Mouse (Mus musculus) MEL (cell line): Measurements from ENCODE around the gene Ttc25. TPM values are rescaled to one million over a fixed set of nuclear protein-coding genes. Genes with fewer than 3 reads are reported as not detected.
A peak's percentile ranks its signal among the peaks of the same experiment; 100 is the strongest.

Source experiments
- DNase-seq: peaks from one replicate; pipeline ENCODE4 v3.0.0; 2011; ENCODE audit warnings: low read depth, low spot score
- H3K27ac ChIP-seq: 2 replicates; pipeline ENCODE4 v1.5.1; 2012; ENCODE audit warnings: low read depth, mild to moderate bottlenecking, control low read depth, low read length, moderate library complexity; ENCODE audit not compliant: control insufficient read depth
- H3K27me3 ChIP-seq, 2 experiments: fragments of 150-350 bp in 1 of 2; sonication (generic) in 1 of 2; 2 replicates each; pipeline ENCODE4 v1.6.1; 2012; ENCODE audit warnings: low read length in 2 of 2, mild to moderate bottlenecking in 2 of 2, improper control_type of control experiment in 1 of 2, moderate library complexity in 1 of 2; ENCODE audit not compliant: insufficient read depth in 2 of 2, control insufficient read depth in 1 of 2
- H3K36me3 ChIP-seq, 2 experiments: 2 replicates each; pipeline ENCODE4 v1.6.1; 2012 to 2014; ENCODE audit warnings: low read length in 2 of 2, improper control_type of control experiment in 1 of 2, inconsistent platforms in 1 of 2, mild to moderate bottlenecking in 1 of 2; ENCODE audit not compliant: insufficient read depth in 2 of 2, control insufficient read depth in 1 of 2
- H3K4me1 ChIP-seq, 2 experiments: fragments of 150-350 bp in 1 of 2; sonication (generic) in 1 of 2; 2 replicates each; pipeline ENCODE4 v1.6.1; 2012; ENCODE audit warnings: low read length in 2 of 2, improper control_type of control experiment in 1 of 2, mild to moderate bottlenecking in 1 of 2; ENCODE audit not compliant: insufficient read depth in 2 of 2, control insufficient read depth in 1 of 2
- H3K4me3 ChIP-seq, 2 experiments: fragments of 150-350 bp in 1 of 2; sonication (generic) in 1 of 2; 2 replicates each; pipeline ENCODE4 v1.5.1; 2012; ENCODE audit warnings: low read depth in 2 of 2, low read length in 2 of 2, mild to moderate bottlenecking in 2 of 2, moderate library complexity in 2 of 2, control low read depth in 1 of 2, improper control_type of control experiment in 1 of 2; ENCODE audit not compliant: control insufficient read depth in 1 of 2, insufficient read depth in 1 of 2
- H3K79me2 ChIP-seq: 2 replicates; pipeline ENCODE4 v1.6.1; 2012; ENCODE audit warnings: mild to moderate bottlenecking, low read length, moderate library complexity; ENCODE audit not compliant: control insufficient read depth, poor library complexity, insufficient read depth
- H3K9ac ChIP-seq: 2 replicates; pipeline ENCODE4 v1.6.1; 2012; ENCODE audit warnings: low read depth, mild to moderate bottlenecking, control low read depth, low read length, moderate library complexity; ENCODE audit not compliant: control insufficient read depth, poor library complexity, severe bottlenecking
- H3K9me3 ChIP-seq: fragments of 150-350 bp; sonication (generic); replicated peaks from 2 replicates; pipeline ENCODE4 v1.6.1; 2012; ENCODE audit warnings: mild to moderate bottlenecking, low read length, improper control_type of control experiment, moderate library complexity; ENCODE audit not compliant: insufficient read depth
- BHLHE40 ChIP-seq: IDR thresholded peaks from 2 replicates; pipeline ENCODE4 v1.6.1; 2012; ENCODE audit warnings: low read depth, mild to moderate bottlenecking, inconsistent platforms, low read length, improper control_type of control experiment, borderline replicate concordance
- CHD1 ChIP-seq: IDR thresholded peaks from 2 replicates; pipeline ENCODE4 v1.6.1; 2012; ENCODE audit warnings: low read depth, mild to moderate bottlenecking, inconsistent platforms, low read length, improper control_type of control experiment
- ELF1 ChIP-seq: IDR thresholded peaks from 2 replicates; pipeline ENCODE4 v1.6.1; 2014; ENCODE audit warnings: low read depth, mild to moderate bottlenecking, inconsistent platforms, low read length, improper control_type of control experiment, moderate library complexity
- ETS1 ChIP-seq: IDR thresholded peaks from 2 replicates; pipeline ENCODE4 v1.6.1; 2012; ENCODE audit warnings: low read depth, mild to moderate bottlenecking, inconsistent platforms, low read length, improper control_type of control experiment, moderate library complexity
- GABPA ChIP-seq: IDR thresholded peaks from 2 replicates; pipeline ENCODE4 v1.6.1; 2012; ENCODE audit warnings: low read depth, mild to moderate bottlenecking, inconsistent platforms, low read length, improper control_type of control experiment, moderate library complexity
- GATA1 ChIP-seq: IDR thresholded peaks from 2 replicates; pipeline ENCODE4 v1.6.1; 2011; ENCODE audit warnings: low read depth, low read length, improper control_type of control experiment
- HCFC1 ChIP-seq: IDR thresholded peaks from 2 replicates; pipeline ENCODE4 v1.6.1; 2012; ENCODE audit warnings: low read depth, mild to moderate bottlenecking, inconsistent platforms, low read length, improper control_type of control experiment, moderate library complexity
- JUND ChIP-seq: IDR thresholded peaks from 2 replicates; pipeline ENCODE4 v1.6.1; 2011; ENCODE audit warnings: low read depth, mild to moderate bottlenecking, improper control_type of control experiment, low read length
- KAT2A ChIP-seq: conservative IDR thresholded peaks from 2 replicates; pipeline ENCODE4 v1.6.1; 2012; ENCODE audit warnings: low read depth, low read length, improper control_type of control experiment, inconsistent platforms
- MAFK ChIP-seq: IDR thresholded peaks from 2 replicates; pipeline ENCODE4 v1.6.1; 2011; ENCODE audit warnings: low read depth, mild to moderate bottlenecking, low read length, improper control_type of control experiment, borderline replicate concordance
- MAX ChIP-seq: IDR thresholded peaks from 2 replicates; pipeline ENCODE4 v1.6.1; 2011; ENCODE audit warnings: low read length, improper control_type of control experiment
- MAZ ChIP-seq: IDR thresholded peaks from 2 replicates; pipeline ENCODE4 v1.6.1; 2012; ENCODE audit warnings: low read depth, mild to moderate bottlenecking, inconsistent platforms, low read length, improper control_type of control experiment
- MEF2A ChIP-seq: IDR thresholded peaks from 2 replicates; pipeline ENCODE4 v1.6.1; 2014; ENCODE audit warnings: low read depth, mild to moderate bottlenecking, inconsistent platforms, low read length, improper control_type of control experiment; ENCODE audit not compliant: poor library complexity, insufficient replicate concordance, severe bottlenecking; ENCODE audit errors: extremely low read depth
- MXI1 ChIP-seq: IDR thresholded peaks from 2 replicates; pipeline ENCODE4 v1.6.1; 2011; ENCODE audit warnings: mild to moderate bottlenecking, low read depth, low read length, improper control_type of control experiment
- MYB ChIP-seq: IDR thresholded peaks from 2 replicates; pipeline ENCODE4 v1.6.1; 2011; ENCODE audit warnings: mild to moderate bottlenecking, low read depth, low read length, improper control_type of control experiment
- MYC ChIP-seq: IDR thresholded peaks from 2 replicates; pipeline ENCODE4 v1.6.1; 2011; ENCODE audit warnings: low read depth, mild to moderate bottlenecking, low read length, improper control_type of control experiment, moderate library complexity
- NELFE ChIP-seq: IDR thresholded peaks from 2 replicates; pipeline ENCODE4 v1.6.1; 2011; ENCODE audit warnings: low read depth, low read length, improper control_type of control experiment
- NRF1 ChIP-seq: IDR thresholded peaks from 2 replicates; pipeline ENCODE4 v1.6.1; 2014; ENCODE audit warnings: low read depth, mild to moderate bottlenecking, inconsistent platforms, low read length, improper control_type of control experiment, moderate library complexity; ENCODE audit not compliant: poor library complexity, insufficient read depth, severe bottlenecking
- POLR2A ChIP-seq, 2 experiments: IDR thresholded peaks; 2 replicates each; pipeline ENCODE4 v1.6.1; 2011 to 2012; ENCODE audit warnings: low read length in 2 of 2, mild to moderate bottlenecking in 2 of 2, control low read depth in 1 of 2, improper control_type of control experiment in 1 of 2, low read depth in 1 of 2, moderate library complexity in 1 of 2; ENCODE audit not compliant: control insufficient read depth in 1 of 2, insufficient read depth in 1 of 2, poor library complexity in 1 of 2
- POLR2AphosphoS2 ChIP-seq: IDR thresholded peaks from 2 replicates; pipeline ENCODE4 v1.6.1; 2011; ENCODE audit warnings: low read length, improper control_type of control experiment
- RAD21 ChIP-seq: IDR thresholded peaks from 2 replicates; pipeline ENCODE4 v1.6.1; 2011; ENCODE audit warnings: mild to moderate bottlenecking, low read depth, low read length, improper control_type of control experiment
- RCOR1 ChIP-seq: IDR thresholded peaks from 2 replicates; pipeline ENCODE4 v1.6.1; 2012; ENCODE audit warnings: low read depth, mild to moderate bottlenecking, inconsistent platforms, low read length, improper control_type of control experiment
- SIN3A ChIP-seq: IDR thresholded peaks from 2 replicates; pipeline ENCODE4 v1.6.1; 2012; ENCODE audit warnings: low read length, improper control_type of control experiment, inconsistent platforms
- SMC3 ChIP-seq: IDR thresholded peaks from 2 replicates; pipeline ENCODE4 v1.6.1; 2011; ENCODE audit warnings: low read depth, low read length, improper control_type of control experiment
- TAL1 ChIP-seq: IDR thresholded peaks from 2 replicates; pipeline ENCODE4 v1.6.1; 2012; ENCODE audit warnings: mild to moderate bottlenecking, inconsistent platforms, low read length, moderate library complexity, mixed read lengths
- TBP ChIP-seq: IDR thresholded peaks from 2 replicates; pipeline ENCODE4 v1.8.0; 2011; ENCODE audit warnings: low read depth, low read length, improper control_type of control experiment
- TCF12 ChIP-seq: IDR thresholded peaks from 2 replicates; pipeline ENCODE4 v1.6.1; 2014; ENCODE audit warnings: low read depth, mild to moderate bottlenecking, inconsistent platforms, low read length, improper control_type of control experiment, moderate library complexity
- UBTF ChIP-seq: IDR thresholded peaks from 2 replicates; pipeline ENCODE4 v1.6.1; 2012; ENCODE audit warnings: low read depth, mild to moderate bottlenecking, inconsistent platforms, low read length, improper control_type of control experiment, moderate library complexity, borderline replicate concordance; ENCODE audit not compliant: insufficient read depth
- USF1 ChIP-seq: IDR thresholded peaks from 2 replicates; pipeline ENCODE4 v1.6.1; 2014; ENCODE audit warnings: low read depth, mild to moderate bottlenecking, inconsistent platforms, low read length, improper control_type of control experiment, moderate library complexity
- USF2 ChIP-seq, 2 experiments: IDR thresholded peaks; 2 replicates each; pipeline ENCODE4 v1.6.1; 2011 to 2012; ENCODE audit warnings: improper control_type of control experiment in 2 of 2, low read length in 2 of 2, borderline replicate concordance in 1 of 2, inconsistent platforms in 1 of 2, low read depth in 1 of 2, mild to moderate bottlenecking in 1 of 2; ENCODE audit not compliant: insufficient read depth in 1 of 2
- ZC3H11A ChIP-seq: IDR thresholded peaks from 2 replicates; pipeline ENCODE4 v1.6.1; 2012; ENCODE audit warnings: low read depth, mild to moderate bottlenecking, inconsistent platforms, low read length, improper control_type of control experiment
- ZKSCAN1 ChIP-seq: IDR thresholded peaks from 2 replicates; pipeline ENCODE4 v1.6.1; 2012; ENCODE audit warnings: low read depth, mild to moderate bottlenecking, inconsistent platforms, low read length, improper control_type of control experiment, moderate library complexity
- ZMIZ1 ChIP-seq: IDR thresholded peaks from 2 replicates; pipeline ENCODE4 v1.6.1; 2012; ENCODE audit warnings: low read depth, mild to moderate bottlenecking, inconsistent platforms, low read length, improper control_type of control experiment, moderate library complexity
- ZNF384 ChIP-seq: IDR thresholded peaks from 2 replicates; pipeline ENCODE4 v1.6.1; 2012; ENCODE audit warnings: low read depth, mild to moderate bottlenecking, inconsistent platforms, low read length, improper control_type of control experiment
- polyA plus RNA-seq, 2 experiments: library from polyadenylated mRNA; stranded (reverse) in 1 of 2; unstranded in 1 of 2; fragments of >175 nt in 1 of 2; fragments of >200 nt in 1 of 2; gene quantifications; 2 replicates each; pipeline versions ENCODE4 v1.2.1 to v1.2.4; 2012; ENCODE audit warnings: low replicate concordance in 2 of 2, low read depth in 1 of 2; ENCODE audit not compliant: insufficient read length in 2 of 2, insufficient read depth in 1 of 2, missing spikeins in 1 of 2
- total RNA-seq: library from RNA; depleted of rRNA; stranded (reverse); fragments of 300-350 nt; gene quantifications from 2 replicates; pipeline ENCODE4 v1.2.3, GENCODE M21; 2012; rRNA removed

The Ttc25 gene
- total RNA-seq (0.23 and 0.46 TPM in 2 replicates), polyA plus RNA-seq (under 1 TPM in 1 of 2 experiments, not detected in 1; 0.92 TPM)

- peaks cover 11 to 43% of the 10 kb centered on the region in 2 experiments for H3K4me1 ChIP-seq
- peaks cover 1% of the 10 kb centered on the region; the same call in 1 of the 2 replicates for H3K79me2 ChIP-seq
- H3K9me3 ChIP-seq = no peaks in the 10 kb centered on the region
- H3K9ac ChIP-seq = peak within 1 kb of the TSS; percentile 82
- H3K36me3 ChIP-seq = peaks cover 0 to 24% of the 10 kb centered on the region in 2 experiments; a peak in 2 of 4 replicates
- H3K27me3 ChIP-seq = no peaks in the 10 kb centered on the region
- H3K27ac ChIP-seq = peak within 1 kb of the TSS; percentile 68
- peak within 1 kb of the TSS; percentile 68 to 73 for H3K4me3 ChIP-seq
- DNase-seq = peak; percentile 99
- peak; percentile 100 for TF ChIP-seq NELFE
- TF ChIP-seq ETS1 = peak; percentile 62; the same call in 1 of the 2 replicates
- TF ChIP-seq SIN3A = peak; percentile 99
- no peak for TF ChIP-seq SMC3
- TF ChIP-seq MYC = peak; percentile 99
- TF ChIP-seq ZC3H11A = no peak
- no peak for TF ChIP-seq UBTF
- peak; percentile 98 for TF ChIP-seq MAX
- peak; percentile 87 for TF ChIP-seq NRF1
- TF ChIP-seq ZKSCAN1 = no peak
- no peak for TF ChIP-seq TAL1
- peak; percentile 84 for TF ChIP-seq ELF1
- TF ChIP-seq MAZ = peak; percentile 93
- no peak for TF ChIP-seq GABPA
- TF ChIP-seq USF1 = peak; percentile 37; the same call in 1 of the 2 replicates
- TF ChIP-seq MEF2A = no peak
- no peak for TF ChIP-seq JUND
- peak; percentile 99 to 100 for TF ChIP-seq POLR2A (IDR thresholded peaks at IDR 0.05; ENCODE audit: control insufficient read depth in 1 of 2, insufficient read depth in 1 of 2, low read depth in 1 of 2, low read length in 2 of 2, poor library complexity in 1 of 2)
- TF ChIP-seq HCFC1 = peak; percentile 79
- peak; percentile 33; the same call in 1 of the 2 replicates for TF ChIP-seq RCOR1
- TF ChIP-seq KAT2A = no peak; the same call in 1 of the 2 replicates
- no peak for TF ChIP-seq RAD21
- TF ChIP-seq GATA1 = peak; percentile 76
- no peak for TF ChIP-seq USF2 (IDR thresholded peaks at IDR 0.05; ENCODE audit: borderline replicate concordance in 1 of 2, insufficient read depth in 1 of 2, low read depth in 1 of 2, low read length in 2 of 2)
- peak; percentile 99 for TF ChIP-seq ZMIZ1
- no peak for TF ChIP-seq MAFK
- TF ChIP-seq TBP = peak; percentile 83
- TF ChIP-seq ZNF384 = no peak
- 0 out of 2 replicates have a peak, but pooled peaks have one; percentile 50 for TF ChIP-seq CHD1
- TF ChIP-seq POLR2AphosphoS2 = peak; percentile 100
- no peak for TF ChIP-seq MYB
- peak; percentile 83 for TF ChIP-seq TCF12
- peak; percentile 99 for TF ChIP-seq MXI1
- no peak for TF ChIP-seq BHLHE40
These were observed at the start of gene Ttc25 for GRCm38 (mm10) chr11:100544832-100545745. Gene Ttc25 (plus strand): TSS chr11:100545607.
